Mouse (Mus musculus) stomach, embryonic 15.5 days (tissue): ENCODE results near the gene Clstn2. TPM values are rescaled to one million over a fixed set of nuclear protein-coding genes. Genes with fewer than 3 reads are reported as not detected.

Experiments used
- ATAC-seq: fragments of 200-750 bp; cut with Nextera tagmentation; 2 replicates; pipeline ENCODE4 v1.8.0; 2017; ENCODE audit warnings: low read depth, moderate number of reproducible peaks, moderate TSS enrichment; ENCODE audit not compliant: insufficient read depth, low FRiP score
- H3K27ac ChIP-seq: fragments of 300-500 bp; sonication (generic); 2 replicates; pipeline ENCODE4 v1.5.1; 2015; ENCODE audit warnings: mild to moderate bottlenecking, inconsistent platforms
- H3K27me3 ChIP-seq: fragments of 300-500 bp; sonication (generic); replicated peaks from 2 replicates; pipeline ENCODE4 v1.6.1; 2015; ENCODE audit warnings: inconsistent platforms
- H3K36me3 ChIP-seq: fragments of 300-500 bp; sonication (generic); 2 replicates; pipeline ENCODE4 v1.6.1; 2015; ENCODE audit warnings: inconsistent platforms
- H3K4me1 ChIP-seq: fragments of 300-500 bp; sonication (generic); 2 replicates; pipeline ENCODE4 v1.6.1; 2015; ENCODE audit warnings: inconsistent platforms
- H3K4me2 ChIP-seq: fragments of 300-500 bp; sonication (generic); 2 replicates; pipeline ENCODE4 v1.6.1; 2015; ENCODE audit warnings: mild to moderate bottlenecking, inconsistent platforms
- H3K4me3 ChIP-seq: fragments of 300-500 bp; sonication (generic); replicated peaks from 2 replicates; pipeline ENCODE4 v1.5.1; 2015; ENCODE audit warnings: inconsistent platforms
- H3K9ac ChIP-seq: fragments of 300-500 bp; sonication (generic); 2 replicates; pipeline ENCODE4 v1.6.1; 2015; ENCODE audit warnings: inconsistent platforms
- H3K9me3 ChIP-seq: fragments of 300-500 bp; sonication (generic); 2 replicates; pipeline ENCODE4 v1.6.1; 2016; ENCODE audit warnings: inconsistent platforms
- WGBS: fragments of 180-500 bp; shearing (Covaris S2); methylation state at CpG from one replicate; pipeline ENCODE4 v1.1.7; 2015; 5-methylcytosine and 5-hydroxymethylcytosine counted together
- polyA plus RNA-seq: library from polyadenylated mRNA; unstranded; fragments of >200 nt; fragmentation: Nextera tagmentation; extraction: Ambion mirVana; gene quantifications from 2 replicates; pipeline ENCODE4 v1.2.1, GENCODE M21; 2015

Clstn2 gene
- polyA plus RNA-seq, 1 experiment from 2014 or later: 0.83 TPM

GRCm38 (mm10) chr9:97763048-97763447 is 269.9 kb downstream of the Clstn2 start:
- H3K4me2 ChIP-seq: no peak overlapping the region
- H3K36me3 ChIP-seq: no peaks in the 10 kb centered on the region
- H3K27me3 ChIP-seq: no peaks in the 10 kb centered on the region
- H3K27ac ChIP-seq: no peak overlapping the region
- ATAC-seq: no peak
- no peak overlapping the region for H3K9ac ChIP-seq
- no peak overlapping the region for H3K4me3 ChIP-seq
- 58% methylated on average over 4 of the region's 4 CpGs for WGBS
- no peaks in the 10 kb centered on the region for H3K9me3 ChIP-seq
- no peaks in the 10 kb centered on the region for H3K4me1 ChIP-seq

- no peak for ATAC-seq
- no peaks in the 10 kb centered on the region for H3K4me1 ChIP-seq
- 79% methylated on average over 7 of the region's 7 CpGs for WGBS
- no peaks in the 10 kb centered on the region for H3K27me3 ChIP-seq
- no peak overlapping the region for H3K4me2 ChIP-seq
- H3K9ac ChIP-seq: no peak overlapping the region
- no peaks in the 10 kb centered on the region for H3K9me3 ChIP-seq
- H3K4me3 ChIP-seq: no peak overlapping the region
- no peaks in the 10 kb centered on the region for H3K36me3 ChIP-seq
- no peak overlapping the region for H3K27ac ChIP-seq
These were observed 277.2 kb downstream of the Clstn2 start for GRCm38 (mm10) chr9:97755599-97756270.

GRCm38 (mm10) chr9:97753715-97754114 is 279.3 kb downstream of the Clstn2 start:
- H3K4me1 ChIP-seq: no peaks in the 10 kb centered on the region
- no peaks in the 10 kb centered on the region for H3K27me3 ChIP-seq
- no peaks in the 10 kb centered on the region for H3K9me3 ChIP-seq
- H3K4me3 ChIP-seq: no peak overlapping the region
- no peak overlapping the region for H3K27ac ChIP-seq
- H3K9ac ChIP-seq: no peak overlapping the region
- no peak overlapping the region for H3K4me2 ChIP-seq
- ATAC-seq: no peak
- H3K36me3 ChIP-seq: no peaks in the 10 kb centered on the region
- 57% methylated on average over 2 of the region's 2 CpGs for WGBS

GRCm38 (mm10) chr9:97746574-97746973 is 286.4 kb downstream of the Clstn2 start:
- no peaks in the 10 kb centered on the region for H3K9me3 ChIP-seq
- no peaks in the 10 kb centered on the region for H3K4me1 ChIP-seq
- H3K27ac ChIP-seq: no peak overlapping the region
- no peak overlapping the region for H3K4me2 ChIP-seq
- no peaks in the 10 kb centered on the region for H3K36me3 ChIP-seq
- no peak overlapping the region for H3K4me3 ChIP-seq
- H3K27me3 ChIP-seq: no peaks in the 10 kb centered on the region
- ATAC-seq: no peak
- H3K9ac ChIP-seq: no peak overlapping the region
- WGBS: 71% methylated on average over 2 of the region's 2 CpGs

- 82% methylated on average over 3 of the region's 3 CpGs for WGBS
- Histone ChIP-seq H3K9ac (no peak overlapping the region), H3K4me2 (no peak overlapping the region), H3K4me1 (no peaks in the 10 kb centered on the region), H3K4me3 (no peak overlapping the region), H3K27me3 (no peaks in the 10 kb centered on the region), H3K27ac (no peak overlapping the region), H3K9me3 (no peaks in the 10 kb centered on the region), H3K36me3 (no peaks in the 10 kb centered on the region)
- no peak for ATAC-seq
These were observed 305.1 kb downstream of the Clstn2 start for GRCm38 (mm10) chr9:97727715-97728486.

- no peak overlapping the region for H3K4me3 ChIP-seq
- H3K4me1 ChIP-seq: no peaks in the 10 kb centered on the region
- no peaks in the 10 kb centered on the region for H3K9me3 ChIP-seq
- no peaks in the 10 kb centered on the region for H3K36me3 ChIP-seq
- no peaks in the 10 kb centered on the region for H3K27me3 ChIP-seq
- no peak overlapping the region for H3K27ac ChIP-seq
- H3K4me2 ChIP-seq: no peak overlapping the region
- no peak for ATAC-seq
- H3K9ac ChIP-seq: no peak overlapping the region
These were observed 315.3 kb downstream of the Clstn2 start for GRCm38 (mm10) chr9:97717728-97718127.

- ATAC-seq: no peak
These were observed 316.0 kb downstream of the Clstn2 start for GRCm38 (mm10) chr9:97717005-97717404.

GRCm38 (mm10) chr9:97712888-97713287 is 320.1 kb downstream of the Clstn2 start:
- H3K27ac ChIP-seq: no peak overlapping the region
- H3K27me3 ChIP-seq: no peaks in the 10 kb centered on the region
- no peak for ATAC-seq
- no peak overlapping the region for H3K4me3 ChIP-seq
- no peaks in the 10 kb centered on the region for H3K4me1 ChIP-seq
- H3K9ac ChIP-seq: no peak overlapping the region
- no peaks in the 10 kb centered on the region for H3K9me3 ChIP-seq
- H3K4me2 ChIP-seq: no peak overlapping the region
- no peaks in the 10 kb centered on the region for H3K36me3 ChIP-seq
- WGBS: 94% methylated on average over 3 of the region's 3 CpGs

More at GRCm38 (mm10) chr9:97717005-97717404, 316.0 kb downstream of the Clstn2 start:
- Histone ChIP-seq H3K27me3 (no peaks in the 10 kb centered on the region), H3K36me3 (no peaks in the 10 kb centered on the region), H3K27ac (no peak overlapping the region), H3K9ac (no peak overlapping the region), H3K4me2 (no peak overlapping the region), H3K4me1 (no peaks in the 10 kb centered on the region), H3K4me3 (no peak overlapping the region), H3K9me3 (no peaks in the 10 kb centered on the region)
- WGBS: 70% methylated on average over 7 of the region's 7 CpGs

- H3K27ac ChIP-seq: no peak overlapping the region
- H3K9ac ChIP-seq: no peak overlapping the region
- H3K4me1 ChIP-seq: no peaks in the 10 kb centered on the region
- no peaks in the 10 kb centered on the region for H3K9me3 ChIP-seq
- 78% methylated on average over 4 of the region's 4 CpGs for WGBS
- ATAC-seq: no peak
- H3K4me3 ChIP-seq: no peak overlapping the region
- H3K27me3 ChIP-seq: no peaks in the 10 kb centered on the region
- no peak overlapping the region for H3K4me2 ChIP-seq
- H3K36me3 ChIP-seq: no peaks in the 10 kb centered on the region
These were observed 329.0 kb downstream of the Clstn2 start for GRCm38 (mm10) chr9:97703901-97704503.

GRCm38 (mm10) chr9:97702989-97703388 is 330.0 kb downstream of the Clstn2 start:
- Histone ChIP-seq H3K9ac (no peak overlapping the region), H3K4me2 (no peak overlapping the region), H3K27ac (no peak overlapping the region), H3K36me3 (no peaks in the 10 kb centered on the region), H3K9me3 (no peaks in the 10 kb centered on the region), H3K4me3 (no peak overlapping the region), H3K4me1 (no peaks in the 10 kb centered on the region), H3K27me3 (no peaks in the 10 kb centered on the region)
- ATAC-seq: no peak
- 67% methylated on average over 2 of the region's 2 CpGs for WGBS

GRCm38 (mm10) chr9:97699983-97700382 is 333.0 kb downstream of the Clstn2 start:
- Histone ChIP-seq H3K36me3 (no peaks in the 10 kb centered on the region), H3K4me3 (no peak overlapping the region), H3K27me3 (no peaks in the 10 kb centered on the region), H3K4me1 (no peaks in the 10 kb centered on the region), H3K27ac (no peak overlapping the region), H3K9me3 (no peaks in the 10 kb centered on the region), H3K9ac (no peak overlapping the region), H3K4me2 (no peak overlapping the region)
- 70% methylated on average over 3 of the region's 3 CpGs for WGBS
- no peak for ATAC-seq

- Histone ChIP-seq H3K9me3 (no peaks in the 10 kb centered on the region), H3K4me1 (no peaks in the 10 kb centered on the region), H3K27me3 (no peaks in the 10 kb centered on the region), H3K36me3 (no peaks in the 10 kb centered on the region), H3K4me2 (no peak overlapping the region), H3K9ac (no peak overlapping the region), H3K27ac (no peak overlapping the region), H3K4me3 (no peak overlapping the region)
- ATAC-seq: no peak
- 79% methylated on average over 2 of the region's 2 CpGs for WGBS
These were observed 334.0 kb downstream of the Clstn2 start for GRCm38 (mm10) chr9:97699020-97699419.
